Comparison of ENCODE assay signal across 25 mouse cellular contexts in the genomic region with DNA sequence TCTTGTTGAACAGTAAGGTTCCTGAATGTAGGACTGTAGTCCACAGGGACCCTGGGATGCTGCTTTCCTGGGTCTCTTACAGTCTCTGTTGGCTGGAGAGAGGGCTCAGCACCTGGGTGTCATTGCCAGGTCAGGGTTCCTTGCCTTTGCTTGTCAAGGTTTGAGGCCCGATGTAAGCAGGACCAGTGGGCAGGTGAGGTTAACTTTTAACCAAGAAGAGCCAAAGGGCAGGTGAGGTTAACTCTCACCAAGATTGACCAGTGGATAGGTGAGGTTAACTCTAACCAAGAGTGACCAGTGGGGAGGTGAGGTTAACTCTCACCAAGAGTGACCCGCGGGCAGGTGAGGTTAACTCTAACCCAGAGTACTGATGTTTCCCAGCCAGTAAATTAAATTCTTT. TPM values are rescaled to one million over a fixed set of nuclear protein-coding genes. Genes with fewer than 3 reads are reported as not detected.
DNase-seq lines count a peak whose midpoint lies in the region; ATAC-seq and TF ChIP-seq lines count a peak whose summit lies in the region.
"Had no signal": no experiment of that assay in that cellular context is flagged by ENCODE, and none has a peak within 500 bp of the region (broad histone marks: within the 10 kb centered on the region; RNA-seq: fewer than 3 reads in every experiment).

No protein-coding gene starts in this region.

- no peaks in the 10 kb centered on the region for H3K27me3 ChIP-seq in liver, adult 2 months (ENCODE audit: control insufficient read depth, insufficient read depth, low read length)
- no peaks in the 10 kb centered on the region for H3K27me3 ChIP-seq in stomach, postnatal 0 days (ENCODE audit: control insufficient read depth, insufficient read depth, low read length)
- H3K27me3 ChIP-seq: CH12.LX; embryonic facial prominence, embryonic 12.5 days; forebrain, embryonic 15.5 days; heart, embryonic 15.5 days; Patski had no signal

- no peak overlapping the region for H3K27ac ChIP-seq in liver, adult 2 months (replicated peaks; ENCODE audit: insufficient read depth, low read depth, low read length)
- no peak overlapping the region for H3K27ac ChIP-seq in stomach, postnatal 0 days (replicated peaks)
- H3K27ac ChIP-seq: embryonic facial prominence, embryonic 12.5 days; forebrain, embryonic 15.5 days; heart, adult 2 months; heart, embryonic 15.5 days; hindbrain, embryonic 10.5 days had no signal

- no peak overlapping the region for H3K4me3 ChIP-seq in liver, adult 2 months (ENCODE audit: insufficient read depth, low read depth, low read length)
- no peak overlapping the region for H3K4me3 ChIP-seq in stomach, postnatal 0 days (ENCODE audit: low read depth, low read length)
- H3K4me3 ChIP-seq: embryonic facial prominence, embryonic 12.5 days; forebrain, embryonic 15.5 days; heart, adult 2 months; heart, embryonic 15.5 days; hindbrain, embryonic 10.5 days had no signal

- TF ChIP-seq CTCF in liver, adult 2 months (IDR thresholded peaks at IDR 0.05; ENCODE audit: low read depth, low read length) = no peak
- no peak for TF ChIP-seq CTCF in stomach, postnatal 0 days (IDR thresholded peaks at IDR 0.05; ENCODE audit: low read depth)

- peak; percentile 29 for DNase-seq in kidney, adult 18-20 months
- DNase-seq in kidney, postnatal 10 days = no peak
- peak; percentile 40 for DNase-seq in liver, adult 2 months (ENCODE audit: extremely low read depth, low read depth, low spot score)
- no peak for DNase-seq in liver
- peak; percentile 24 to 48 for DNase-seq in kidney, postnatal 25 days
- peak; percentile 9 for DNase-seq in stomach, postnatal 0 days (ENCODE audit: low spot score)
- no peak for DNase-seq in thymus, postnatal 14 days
- DNase-seq: adrenal gland, postnatal 14 days; cerebellum, adult 11-12 months; cerebellum, adult 9-10 months; cerebellum, postnatal 25 days; heart, adult 2 months; heart, postnatal 14 days had no signal

- peaks cover 9% of the 10 kb centered on the region; the same call in 1 of the 2 replicates for H3K4me1 ChIP-seq in liver, adult 2 months (ENCODE audit: control insufficient read depth, insufficient read depth, low read length)
- no peaks in the 10 kb centered on the region for H3K4me1 ChIP-seq in stomach, postnatal 0 days (replicated peaks; ENCODE audit: control insufficient read depth, insufficient read depth)
- H3K4me1 ChIP-seq: embryonic facial prominence, embryonic 12.5 days; forebrain, embryonic 15.5 days had no signal

- no peak for TF ChIP-seq POLR2A in liver, adult 2 months (IDR thresholded peaks at IDR 0.05; ENCODE audit: extremely low read depth, insufficient read depth, low read length)

- TF ChIP-seq EP300 in stomach, postnatal 0 days (optimal IDR thresholded peaks at IDR 0.05) = no peak

- no peak for ATAC-seq in stomach, postnatal 0 days (ENCODE audit: low FRiP score, low TSS enrichment)
- ATAC-seq: activated CD4-positive, CD25-positive, alpha-beta regulatory T cell, adult 4 months; forebrain, embryonic 15.5 days; Patski had no signal

- 50% methylated on average over 3 of the region's 3 CpGs for WGBS in liver, adult 2 months
- 81% methylated on average over 3 of the region's 3 CpGs for WGBS in stomach, postnatal 0 days

- H3K9ac ChIP-seq in liver, adult 2 months (ENCODE audit: low read depth, low read length) = no peak overlapping the region
- H3K9ac ChIP-seq in stomach, postnatal 0 days (ENCODE audit: low read length) = no peak overlapping the region
- H3K9ac ChIP-seq: embryonic facial prominence, embryonic 12.5 days; forebrain, embryonic 15.5 days; heart, embryonic 15.5 days had no signal

- no peak overlapping the region for H3K4me2 ChIP-seq in stomach, postnatal 0 days (replicated peaks; ENCODE audit: low read depth)
- H3K4me2 ChIP-seq: embryonic facial prominence, embryonic 12.5 days; forebrain, embryonic 15.5 days; heart, embryonic 11.5 days; heart, embryonic 15.5 days had no signal

- no peaks in the 10 kb centered on the region for H3K36me3 ChIP-seq in liver, adult 2 months (ENCODE audit: control insufficient read depth, insufficient read depth, low read length)
- peaks cover 2% of the 10 kb centered on the region; the same call in 1 of the 2 replicates for H3K36me3 ChIP-seq in stomach, postnatal 0 days (ENCODE audit: control insufficient read depth, insufficient read depth, low read length)
- H3K36me3 ChIP-seq: forebrain, embryonic 15.5 days; heart, embryonic 15.5 days had no signal

- H3K79me2 ChIP-seq in liver, adult 2 months (ENCODE audit: control insufficient read depth, insufficient read depth, low read length) = no peaks in the 10 kb centered on the region

- no peaks in the 10 kb centered on the region for H3K9me3 ChIP-seq in stomach, postnatal 0 days (ENCODE audit: control insufficient read depth, low read length)
- H3K9me3 ChIP-seq: embryonic facial prominence, embryonic 12.5 days; forebrain, embryonic 15.5 days; heart, embryonic 15.5 days; hindbrain, embryonic 10.5 days had no signal

RNA-seq across cellular contexts. Expression of gene Gpr183, which starts 24.3 kb away (rescaled TPM):
- total RNA-seq in liver, adult 2 months (2014; rRNA removed) = 0.37 and 0.67 TPM in 2 replicates
- 0.17 and 0.26 TPM in 2 replicates for polyA plus RNA-seq in liver, adult 2 months (2012; rRNA removed)
- polyA plus RNA-seq in stomach, postnatal 0 days (2015; fragmentation: Nextera tagmentation; extraction: Ambion mirVana) = 1.8 and 2.0 TPM in 2 replicates
- polyA plus RNA-seq: Patski had no signal

RNA-seq across cellular contexts. Expression of gene Timm8a2, which starts 45.1 kb away (rescaled TPM):
- total RNA-seq in liver, adult 2 months (2014; rRNA removed) = not detected in 2 replicates
- polyA plus RNA-seq in liver, adult 2 months (2012; rRNA removed) = not detected in 2 replicates
- not detected in 2 replicates for polyA plus RNA-seq in stomach, postnatal 0 days (2015; fragmentation: Nextera tagmentation; extraction: Ambion mirVana)
- total RNA-seq: adrenal gland, adult 18-20 months; adrenal gland, postnatal 14 days; CH12.LX; gastrocnemius, adult 8-10 months; gastrocnemius, postnatal 4 days; heart, adult 2 months; heart, postnatal 14 days had no signal
- polyA plus RNA-seq: activated CD4-positive, CD25-positive, alpha-beta regulatory T cell, adult 4 months; embryonic facial prominence, embryonic 12.5 days; forebrain, embryonic 11.5 days; forebrain, embryonic 15.5 days; heart, adult 2 months; heart, embryonic 11.5 days; heart, embryonic 15.5 days; hindbrain, embryonic 10.5 days; Patski had no signal

Comparison
In these comparisons a context has a peak if more than half of its experiments do, and no peak if none do; other contexts are left out.
1. DNase-seq: peak in kidney, adult 18-20 months (single experiment), liver, adult 2 months (single experiment), kidney, postnatal 25 days (2 of 2) and stomach, postnatal 0 days (single experiment); none in kidney, postnatal 10 days (single experiment), liver (single experiment) and thymus, postnatal 14 days (single experiment).